Mouse (Mus musculus) CD8-positive naive resting alpha-beta T cell, adult 2 months (primary cell): ENCODE results near the gene Rorb.

Experiments used
- DNase-seq, 2 experiments: peaks; one replicate each; pipeline ENCODE4 v3.0.0; 2022; ENCODE audit warnings: low read depth in 2 of 2, low spot score in 2 of 2

Gene Rorb

GRCm38 (mm10) chr19:19110793-19111427 lies at the start of gene Rorb:
Rorb (minus strand) TSS chr19:19111196.
- no peak for DNase-seq

- no peak for DNase-seq
Measured at GRCm38 (mm10) chr19:19148847-19149246, 37.9 kb upstream of the Rorb start.

- no peak for DNase-seq
Measured at GRCm38 (mm10) chr19:19144447-19144846, 33.5 kb upstream of the Rorb start.

- DNase-seq, result no peak
Measured at GRCm38 (mm10) chr19:19136856-19137255, 25.9 kb upstream of the Rorb start.

- DNase-seq, result no peak
Measured at GRCm38 (mm10) chr19:19135838-19136237, 24.8 kb upstream of the Rorb start.

- no peak for DNase-seq
Measured at GRCm38 (mm10) chr19:19122324-19122723, 11.3 kb upstream of the Rorb start.

GRCm38 (mm10) chr19:19112180-19112579 lies 1.2 kb upstream of the Rorb start:
- no peak for DNase-seq

GRCm38 (mm10) chr19:19111428-19112170 lies 603 bp upstream of the Rorb start:
- no peak for DNase-seq

GRCm38 (mm10) chr19:19110011-19110768 lies 806 bp downstream of the Rorb start:
- no peak for DNase-seq

GRCm38 (mm10) chr19:19108596-19109381 lies 2.2 kb downstream of the Rorb start:
- no peak for DNase-seq

GRCm38 (mm10) chr19:19104581-19104980 lies 6.4 kb downstream of the Rorb start:
- DNase-seq, result no peak

GRCm38 (mm10) chr19:19097149-19097548 lies 13.8 kb downstream of the Rorb start:
- no peak for DNase-seq

GRCm38 (mm10) chr19:19089427-19089826 lies 21.6 kb downstream of the Rorb start:
- DNase-seq, result no peak

GRCm38 (mm10) chr19:19077880-19078279 lies 33.1 kb downstream of the Rorb start:
- no peak for DNase-seq

GRCm38 (mm10) chr19:19074756-19075155 lies 36.2 kb downstream of the Rorb start:
- DNase-seq, result no peak

GRCm38 (mm10) chr19:19058710-19059398 lies 52.1 kb downstream of the Rorb start:
- no peak for DNase-seq

- DNase-seq, result no peak
Measured at GRCm38 (mm10) chr19:19058201-19058600, 52.8 kb downstream of the Rorb start.

- DNase-seq, result no peak
Measured at GRCm38 (mm10) chr19:19043138-19043537, 67.9 kb downstream of the Rorb start.

- DNase-seq, result no peak
Measured at GRCm38 (mm10) chr19:19040800-19041199, 70.2 kb downstream of the Rorb start.

- DNase-seq, result no peak
Measured at GRCm38 (mm10) chr19:19034482-19035315, 76.3 kb downstream of the Rorb start.
